Mouse (Mus musculus) neural tube, embryonic 11.5 days (tissue): ENCODE measurements around the gene Hivep2. TPM values are rescaled to one million over a fixed set of nuclear protein-coding genes. Genes with fewer than 3 reads are reported as not detected.
A peak's percentile ranks its signal among the peaks of the same experiment; 100 is the strongest.

Experiments
- ATAC-seq: fragments of 200-750 bp; cut with Nextera tagmentation; 2 replicates; pipeline ENCODE4 v1.8.0; 2017; ENCODE audit warnings: moderate number of reproducible peaks, mild to moderate bottlenecking, moderate TSS enrichment, moderate library complexity; ENCODE audit not compliant: insufficient read depth, low FRiP score, low TSS enrichment
- DNase-seq: peaks from one replicate; pipeline ENCODE4 v3.0.0-alpha.2; 2015; ENCODE audit warnings: low spot score
- H3K27ac ChIP-seq: fragments of 300-500 bp; sonication (generic); 2 replicates; pipeline ENCODE4 v1.5.1; 2014; ENCODE audit warnings: low read depth, mild to moderate bottlenecking, low read length
- H3K27me3 ChIP-seq: fragments of 300-500 bp; sonication (generic); 2 replicates; pipeline ENCODE4 v1.6.1; 2014; ENCODE audit warnings: mild to moderate bottlenecking, low read length, mixed read lengths; ENCODE audit not compliant: control insufficient read depth, insufficient read depth
- H3K36me3 ChIP-seq: fragments of 300-500 bp; sonication (generic); 2 replicates; pipeline ENCODE4 v1.6.1; 2014; ENCODE audit warnings: mild to moderate bottlenecking, low read length, moderate library complexity, mixed read lengths; ENCODE audit not compliant: control insufficient read depth, insufficient read depth
- H3K4me1 ChIP-seq: fragments of 300-500 bp; sonication (generic); 2 replicates; pipeline ENCODE4 v1.6.1; 2014; ENCODE audit warnings: low read length, mixed read lengths; ENCODE audit not compliant: control insufficient read depth, insufficient read depth
- H3K4me2 ChIP-seq: fragments of 300-500 bp; sonication (generic); 2 replicates; pipeline ENCODE4 v1.6.1; 2014; ENCODE audit warnings: low read depth, mild to moderate bottlenecking, moderate library complexity
- H3K4me3 ChIP-seq: fragments of 300-500 bp; sonication (generic); 2 replicates; pipeline ENCODE4 v1.5.1; 2014; ENCODE audit warnings: low read depth, low read length
- H3K9ac ChIP-seq: fragments of 300-500 bp; sonication (generic); 2 replicates; pipeline ENCODE4 v1.6.1; 2014; ENCODE audit warnings: mild to moderate bottlenecking, low read length
- H3K9me3 ChIP-seq: fragments of 300-500 bp; sonication (generic); 2 replicates; pipeline ENCODE4 v1.6.1; 2016; ENCODE audit warnings: low read length; ENCODE audit not compliant: control insufficient read depth
- whole genome bisulfite sequencing: fragments of 180-500 bp; shearing (Covaris S2); extraction: QIAGEN DNeasy Blood & Tissue Kit; methylation state at CpG from one replicate; pipeline ENCODE4 v1.1.7; 2014; 5-methylcytosine and 5-hydroxymethylcytosine counted together
- polyA plus RNA-seq: library from polyadenylated mRNA; unstranded; fragments of >200 nt; fragmentation: Nextera tagmentation; extraction: Ambion mirVana; gene quantifications from 2 replicates; pipeline ENCODE4 v1.2.1, GENCODE M21; 2014

The Hivep2 gene
- polyA plus RNA-seq, 1 experiment from 2014 or later = 7.4 TPM

- Histone ChIP-seq H3K4me2 (no peak overlapping the region), H3K27ac (no peak overlapping the region), H3K9ac (no peak overlapping the region), H3K4me3 (no peak overlapping the region), H3K9me3 (no peaks in the 10 kb centered on the region), H3K27me3 (no peaks in the 10 kb centered on the region), H3K36me3 (no peaks in the 10 kb centered on the region), H3K4me1 (no peaks in the 10 kb centered on the region)
- DNase-seq = no peak
- 90% methylated on average over 3 of the region's 3 CpGs for WGBS
- no peak for ATAC-seq
Observed at GRCm38 (mm10) chr10:14082275-14082674, 116.4 kb downstream of the Hivep2 start.

DNA sequence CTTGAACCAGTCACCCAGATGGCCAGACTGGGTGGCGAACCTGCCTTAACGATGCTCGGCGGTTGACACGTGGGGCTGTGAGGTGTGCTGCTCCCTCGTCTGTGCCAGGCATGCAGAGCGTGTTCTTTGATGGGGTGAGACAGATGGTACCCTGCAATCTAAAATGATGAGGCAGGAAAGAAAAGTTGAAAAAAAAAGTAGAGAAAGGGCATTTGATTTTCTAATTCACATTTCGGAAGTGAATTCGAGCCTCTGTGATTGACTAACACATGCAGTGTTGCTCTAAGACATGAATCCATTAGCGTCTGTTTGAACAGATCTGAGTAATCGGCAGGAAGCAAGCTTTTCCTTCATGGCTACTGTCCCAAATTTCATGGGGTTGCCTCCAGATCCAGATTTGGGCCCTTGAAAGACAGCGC, 119.4 kb downstream of the Hivep2 start:
- no peak overlapping the region for H3K4me3 ChIP-seq
- no peaks in the 10 kb centered on the region for H3K4me1 ChIP-seq
- no peak overlapping the region for H3K9ac ChIP-seq
- H3K27ac ChIP-seq = no peak overlapping the region
- DNase-seq (no peak), ATAC-seq (no peak)
- no peak overlapping the region for H3K4me2 ChIP-seq
- H3K27me3 ChIP-seq = no peaks in the 10 kb centered on the region
- H3K36me3 ChIP-seq = no peaks in the 10 kb centered on the region
- H3K9me3 ChIP-seq = no peaks in the 10 kb centered on the region
- WGBS = 87% methylated on average over 12 of the region's 12 CpGs

DNA sequence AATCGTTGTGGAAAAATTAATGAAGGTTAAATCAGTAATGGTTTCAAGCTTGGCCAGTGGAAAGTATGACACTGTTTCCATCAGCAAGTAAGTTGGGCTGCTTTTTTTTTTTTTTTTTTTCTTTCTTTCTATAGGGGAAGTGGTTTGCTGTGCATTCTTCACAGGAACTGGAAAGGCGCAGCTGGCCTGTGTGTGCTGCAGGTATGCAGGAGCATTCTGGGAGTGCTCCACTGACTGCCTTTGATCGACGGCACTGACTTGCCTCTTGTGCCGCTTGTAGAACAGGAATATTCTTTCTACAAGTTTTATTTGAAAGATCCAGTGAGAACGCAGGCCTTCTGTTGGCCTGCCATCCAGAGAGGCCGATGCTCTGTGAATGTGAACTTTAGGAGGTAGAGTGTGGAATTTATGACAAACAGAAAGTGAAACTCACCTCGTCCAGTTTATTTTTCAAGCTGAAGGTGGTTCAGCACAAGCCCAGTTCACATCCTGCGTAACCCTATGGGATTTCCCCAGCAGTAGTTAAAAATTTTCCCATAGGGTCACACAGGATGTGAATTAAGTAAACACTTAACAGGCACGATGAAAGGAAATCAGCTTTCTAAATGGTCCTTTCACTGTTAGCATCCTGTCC, 120.1 kb downstream of the Hivep2 start:
- WGBS = 86% methylated on average over 10 of the region's 10 CpGs
- no peaks in the 10 kb centered on the region for H3K27me3 ChIP-seq
- no peak overlapping the region for H3K27ac ChIP-seq
- H3K9me3 ChIP-seq = no peaks in the 10 kb centered on the region
- ATAC-seq = no peak
- H3K36me3 ChIP-seq = no peaks in the 10 kb centered on the region
- no peak overlapping the region for H3K9ac ChIP-seq
- H3K4me1 ChIP-seq = no peaks in the 10 kb centered on the region
- no peak for DNase-seq
- no peak overlapping the region for H3K4me3 ChIP-seq
- no peak overlapping the region for H3K4me2 ChIP-seq

- no peak for DNase-seq
- no peak overlapping the region for H3K27ac ChIP-seq
- no peak overlapping the region for H3K9ac ChIP-seq
- ATAC-seq = no peak
- H3K36me3 ChIP-seq = no peaks in the 10 kb centered on the region
- no peaks in the 10 kb centered on the region for H3K9me3 ChIP-seq
- 88% methylated on average over 7 of the region's 7 CpGs for WGBS
- H3K4me1 ChIP-seq = no peaks in the 10 kb centered on the region
- H3K27me3 ChIP-seq = no peaks in the 10 kb centered on the region
- no peak overlapping the region for H3K4me2 ChIP-seq
- H3K4me3 ChIP-seq = no peak overlapping the region
Observed at GRCm38 (mm10) chr10:14087316-14087715, 121.4 kb downstream of the Hivep2 start.

DNA sequence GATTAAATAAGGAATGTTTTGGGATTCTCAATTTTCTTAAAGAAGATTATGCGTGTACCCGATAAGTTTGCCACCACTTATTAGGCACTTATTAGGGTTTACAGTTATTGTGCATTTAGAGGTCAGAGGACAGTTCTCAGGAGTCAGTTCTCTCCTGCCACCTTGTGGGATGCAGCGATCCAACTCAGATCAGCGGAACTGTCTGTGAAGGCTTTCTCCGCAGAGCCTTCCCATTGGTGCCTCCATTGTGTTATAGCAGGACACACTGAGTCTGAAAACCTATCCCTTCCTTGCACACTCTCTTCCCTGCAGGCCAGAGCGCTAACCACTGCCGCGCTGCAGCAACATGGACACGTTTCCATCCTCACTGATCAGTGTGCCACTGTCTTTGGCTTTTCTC, 123.6 kb downstream of the Hivep2 start:
- H3K36me3 ChIP-seq = no peaks in the 10 kb centered on the region
- no peak overlapping the region for H3K27ac ChIP-seq
- H3K4me1 ChIP-seq = no peaks in the 10 kb centered on the region
- H3K4me2 ChIP-seq = no peak overlapping the region
- no peak overlapping the region for H3K4me3 ChIP-seq
- peak; percentile 17 for DNase-seq
- 55% methylated on average over 9 of the region's 9 CpGs for WGBS
- H3K27me3 ChIP-seq = no peaks in the 10 kb centered on the region
- H3K9me3 ChIP-seq = no peaks in the 10 kb centered on the region
- no peak for ATAC-seq
- no peak overlapping the region for H3K9ac ChIP-seq

DNA sequence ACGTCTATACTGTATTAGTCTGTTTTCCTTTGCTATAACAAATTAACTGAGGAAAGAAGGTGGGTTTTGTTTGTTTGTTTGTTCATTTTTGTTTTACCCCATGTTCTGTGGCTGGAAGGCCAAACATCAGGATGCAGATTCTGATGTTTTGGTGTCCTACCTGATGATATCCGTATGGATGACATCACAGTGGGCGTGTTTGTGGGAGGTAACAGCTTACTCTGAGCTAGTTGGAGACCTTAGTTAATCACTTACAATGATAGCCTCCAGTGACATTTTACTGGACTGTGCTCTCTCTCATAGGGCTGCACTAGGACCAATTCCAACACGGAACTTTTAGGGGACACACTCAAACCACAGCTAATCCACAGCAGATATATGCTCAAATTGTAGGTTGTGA, 128.2 kb downstream of the Hivep2 start:
- Histone ChIP-seq H3K27me3 (no peaks in the 10 kb centered on the region), H3K36me3 (no peaks in the 10 kb centered on the region), H3K9ac (no peak overlapping the region), H3K27ac (no peak overlapping the region), H3K9me3 (no peaks in the 10 kb centered on the region), H3K4me3 (no peak overlapping the region), H3K4me2 (no peak overlapping the region), H3K4me1 (no peaks in the 10 kb centered on the region)
- WGBS = 87% methylated on average over 4 of the region's 4 CpGs
- no peak for DNase-seq
- ATAC-seq = no peak

- Histone ChIP-seq H3K4me1 (no peaks in the 10 kb centered on the region), H3K4me3 (no peak overlapping the region)
Observed at GRCm38 (mm10) chr10:14096045-14096444, 130.2 kb downstream of the Hivep2 start.

DNA sequence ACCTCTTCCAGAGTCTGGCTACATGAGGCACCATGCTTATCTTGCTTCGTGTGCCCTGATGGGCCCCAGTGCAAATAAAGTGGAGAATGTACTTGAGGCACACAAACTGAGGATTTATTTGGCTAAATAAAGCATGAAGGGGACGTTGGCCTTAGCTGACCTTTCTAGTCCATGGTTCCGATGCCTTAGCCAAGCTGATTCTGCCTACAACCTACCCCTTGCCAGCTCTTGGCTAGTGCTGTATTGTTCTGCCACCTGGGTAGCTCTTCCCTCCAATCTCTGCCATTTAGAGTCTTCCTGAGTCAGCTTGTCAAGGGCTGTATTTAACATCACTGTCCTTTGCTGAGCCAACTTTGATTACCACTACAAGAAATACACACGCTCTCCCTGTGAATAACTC, 133.3 kb downstream of the Hivep2 start:
- Histone ChIP-seq H3K9me3 (no peaks in the 10 kb centered on the region), H3K27ac (no peak overlapping the region), H3K4me3 (no peak overlapping the region), H3K27me3 (no peaks in the 10 kb centered on the region), H3K4me2 (no peak overlapping the region), H3K36me3 (no peaks in the 10 kb centered on the region), H3K9ac (no peak overlapping the region), H3K4me1 (no peaks in the 10 kb centered on the region)
- DNase-seq = no peak
- no peak for ATAC-seq
- 82% methylated on average over 4 of the region's 4 CpGs for WGBS

More at GRCm38 (mm10) chr10:14096045-14096444, 130.2 kb downstream of the Hivep2 start:
- H3K9ac ChIP-seq = no peak overlapping the region
- no peaks in the 10 kb centered on the region for H3K36me3 ChIP-seq
- H3K4me2 ChIP-seq = no peak overlapping the region
- no peaks in the 10 kb centered on the region for H3K27me3 ChIP-seq
- no peak for ATAC-seq
- no peak overlapping the region for H3K27ac ChIP-seq
- WGBS = 88% methylated on average over 3 of the region's 3 CpGs
- no peaks in the 10 kb centered on the region for H3K9me3 ChIP-seq
- DNase-seq = no peak

GRCm38 (mm10) chr10:14100041-14100440, 134.2 kb downstream of the Hivep2 start:
- H3K27ac ChIP-seq = no peak overlapping the region
- H3K4me3 ChIP-seq = no peak overlapping the region
- no peaks in the 10 kb centered on the region for H3K27me3 ChIP-seq
- no peak overlapping the region for H3K4me2 ChIP-seq
- ATAC-seq (no peak), DNase-seq (no peak)
- no peaks in the 10 kb centered on the region for H3K4me1 ChIP-seq
- WGBS = 88% methylated on average over 8 of the region's 8 CpGs
- H3K9me3 ChIP-seq = no peaks in the 10 kb centered on the region
- no peak overlapping the region for H3K9ac ChIP-seq
- H3K36me3 ChIP-seq = no peaks in the 10 kb centered on the region
